Mouse (Mus musculus) testis, adult 2 months (tissue): ENCODE measurements around the gene C530008M17Rik.

Experiments used
- CTCF ChIP-seq: fragments of 200-500 bp; IDR thresholded peaks from 2 replicates; pipeline ENCODE4 v1.5.1; 2012; ENCODE audit warnings: low read depth, mild to moderate bottlenecking, inconsistent platforms, low read length, moderate library complexity; ENCODE audit not compliant: control insufficient read depth, insufficient read depth, insufficient replicate concordance
- POLR2A ChIP-seq: fragments of 200-500 bp; IDR thresholded peaks from 2 replicates; pipeline ENCODE4 v1.6.1; 2012; ENCODE audit warnings: low read depth, mild to moderate bottlenecking, inconsistent platforms, low read length, moderate library complexity; ENCODE audit not compliant: control insufficient read depth

DNA sequence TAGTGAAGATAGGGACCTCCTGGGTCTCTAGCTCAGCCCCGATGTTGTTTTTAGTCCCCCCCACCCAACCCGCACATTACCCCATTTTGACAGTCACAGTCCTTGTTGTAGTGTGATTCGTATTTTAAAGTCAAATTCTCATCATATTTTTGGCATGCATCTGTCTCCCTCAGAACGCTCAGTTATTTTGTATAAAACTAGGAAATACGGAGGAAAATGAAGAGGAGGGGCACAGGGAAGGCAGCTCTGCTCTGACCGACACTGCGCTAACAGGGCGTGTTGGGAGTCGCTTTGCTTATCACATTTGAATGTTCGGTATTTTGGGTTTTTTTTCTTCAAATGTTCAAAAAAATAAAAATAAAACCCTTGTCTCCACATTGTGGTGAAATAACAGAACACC is 13.9 kb downstream of the C530008M17Rik start:
- TF ChIP-seq CTCF (no peak), POLR2A (no peak)
